Mouse (Mus musculus) heart, adult 9 months (tissue): Measurements from ENCODE around the gene Ptprm.

Source experiments
- DNase-seq, 2 experiments: peaks; one replicate each; pipeline ENCODE4 v3.0.0; 2022; ENCODE audit warnings: low spot score in 2 of 2

Ptprm gene

GRCm38 (mm10) chr17:66736450-66736849 lies 617.8 kb downstream of the Ptprm start:
- DNase-seq, result no peak

GRCm38 (mm10) chr17:66733541-66733940 lies 620.7 kb downstream of the Ptprm start:
- DNase-seq, result no peak

GRCm38 (mm10) chr17:66729979-66730378 lies 624.3 kb downstream of the Ptprm start:
- no peak for DNase-seq

- no peak for DNase-seq
Observed at GRCm38 (mm10) chr17:66720992-66721351, 633.3 kb downstream of the Ptprm start.

GRCm38 (mm10) chr17:66720200-66720991 lies 633.9 kb downstream of the Ptprm start:
- no peak for DNase-seq

- DNase-seq, result no peak
Observed at GRCm38 (mm10) chr17:66712456-66713205, 641.6 kb downstream of the Ptprm start.

GRCm38 (mm10) chr17:66711221-66712016 lies 642.8 kb downstream of the Ptprm start:
- DNase-seq, result no peak

GRCm38 (mm10) chr17:66710568-66710967 lies 643.7 kb downstream of the Ptprm start:
- no peak for DNase-seq

- no peak for DNase-seq
Observed at GRCm38 (mm10) chr17:66708748-66709147, 645.5 kb downstream of the Ptprm start.

- no peak for DNase-seq
Observed at GRCm38 (mm10) chr17:66707684-66708083, 646.6 kb downstream of the Ptprm start.

GRCm38 (mm10) chr17:66701358-66702184 lies 652.7 kb downstream of the Ptprm start:
- no peak for DNase-seq

GRCm38 (mm10) chr17:66699896-66700295 lies 654.4 kb downstream of the Ptprm start:
- no peak for DNase-seq

- DNase-seq, result no peak
Observed at GRCm38 (mm10) chr17:66697650-66698049, 656.6 kb downstream of the Ptprm start.

- DNase-seq, result no peak
Observed at GRCm38 (mm10) chr17:66696531-66697172, 657.6 kb downstream of the Ptprm start.

GRCm38 (mm10) chr17:66694326-66694725 lies 659.9 kb downstream of the Ptprm start:
- DNase-seq, result no peak

GRCm38 (mm10) chr17:66693676-66694304 lies 660.5 kb downstream of the Ptprm start:
- DNase-seq, result no peak

GRCm38 (mm10) chr17:66692941-66693675 lies 661.1 kb downstream of the Ptprm start:
- DNase-seq, result no peak

- DNase-seq, result no peak
Observed at GRCm38 (mm10) chr17:66688179-66688578, 666.1 kb downstream of the Ptprm start.

- no peak for DNase-seq
Observed at GRCm38 (mm10) chr17:66687543-66687942, 666.7 kb downstream of the Ptprm start.
